Mouse (Mus musculus) CD4-positive naive resting alpha-beta T cell, adult 57 days (primary cell): Measurements from ENCODE around the gene Amer2. TPM values are rescaled to one million over a fixed set of nuclear protein-coding genes. Genes with fewer than 3 reads are reported as not detected.

Source experiments
- total RNA-seq: library from RNA; stranded (reverse); gene quantifications from one replicate; pipeline ENCODE4 v1.2.4, GENCODE M21; 2023

Amer2 gene
- total RNA-seq = not detected

GRCm38 (mm10) chr14:60372821-60373309, at the start of gene Amer2:
TSS of gene Amer2 (plus strand) at chr14:60373259.

Other genes with a start within 250 kb of the Amer2 start
- gene Atp8a2, start 176.1 kb upstream of the Amer2 start, total RNA-seq = 4.2 TPM
- 0.24 TPM for gene Nupl1, start 121.8 kb upstream of the Amer2 start, total RNA-seq
- 61.2 TPM for gene Gm49336, start 121.8 kb upstream of the Amer2 start, total RNA-seq
- 41.4 TPM for gene Mtmr6, start 108.0 kb upstream of the Amer2 start, total RNA-seq